Mouse (Mus musculus): Measurements from ENCODE around the gene Scgb1c1. TPM values are rescaled to one million over a fixed set of nuclear protein-coding genes. Genes with fewer than 3 reads are reported as not detected.

Scgb1c1 gene
- polyA plus RNA-seq, 2 experiments: not detected

DNA sequence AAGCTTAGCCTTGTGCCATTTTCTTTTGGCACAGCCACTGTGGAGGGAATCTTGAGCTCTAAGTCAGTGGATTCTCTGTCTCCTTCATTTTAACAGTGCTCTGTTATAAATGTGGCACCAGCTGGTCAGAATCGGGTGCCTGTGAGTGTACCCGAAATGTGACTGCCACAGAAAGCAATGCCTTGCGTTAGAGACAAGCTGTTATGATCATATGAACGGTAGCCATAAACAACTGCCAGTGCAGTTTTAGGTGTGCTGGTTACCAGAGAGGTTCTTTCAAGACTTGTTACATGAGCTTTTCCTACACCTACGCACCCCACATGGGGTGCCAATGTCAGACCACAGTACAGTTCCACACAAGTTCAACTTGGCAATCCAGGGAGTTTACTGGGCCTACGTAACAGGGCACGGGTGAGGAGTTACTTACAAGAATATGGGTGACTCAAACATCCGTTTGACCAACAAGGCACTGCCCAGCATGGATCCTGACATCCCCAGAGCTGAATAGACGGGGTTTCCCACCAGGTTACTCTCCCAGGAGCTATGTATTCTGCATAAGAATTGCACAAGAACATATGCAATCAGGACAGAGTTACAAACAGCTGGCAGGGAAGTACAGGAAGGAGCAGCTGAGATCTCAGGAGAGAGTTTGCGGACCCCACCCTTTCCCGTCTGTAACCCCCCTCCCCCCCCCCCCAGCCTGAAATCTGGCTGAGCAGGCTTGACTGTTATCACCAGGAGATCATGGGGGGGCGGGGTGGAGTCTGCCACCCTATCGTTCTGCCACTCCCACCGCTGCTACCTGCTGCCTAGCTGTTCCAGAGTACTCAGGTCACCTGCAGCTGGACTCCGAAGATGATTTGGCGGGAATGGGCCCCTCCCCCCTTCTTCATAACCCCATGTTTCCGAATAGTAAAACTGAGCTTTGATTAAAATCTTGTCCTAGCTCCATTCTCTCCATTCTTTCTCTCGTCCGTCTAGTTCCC is 4.3 kb upstream of the Scgb1c1 start:
- TF ChIP-seq POLR2A (IDR thresholded peaks at IDR 0.05; ENCODE audit: borderline replicate concordance, extremely low read depth, insufficient read depth, insufficient read length): no peak
- H3K4me1 ChIP-seq (ENCODE audit: control insufficient read depth, insufficient read depth, low read length): no peaks in the 10 kb centered on the region
- no peak for DNase-seq (ENCODE audit: low spot score)
- H3K9ac ChIP-seq (ENCODE audit: low read depth, low read length, severe bottlenecking): no peak overlapping the region
- no peak overlapping the region for H3K27ac ChIP-seq (replicated peaks; ENCODE audit: low read depth, low read length)
- ATAC-seq (ENCODE audit: low FRiP score, low read depth): no peak
- no peak overlapping the region for H3K4me2 ChIP-seq (replicated peaks; ENCODE audit: low read depth, low read length, severe bottlenecking)
- 31% methylated on average over 19 of the region's 19 CpGs for WGBS
- H3K27me3 ChIP-seq (ENCODE audit: control insufficient read depth, insufficient read depth, low read length): peaks cover 7% of the 10 kb centered on the region; the same call in 1 of the 2 replicates
- H3K4me3 ChIP-seq (replicated peaks; ENCODE audit: low read length): no peak overlapping the region
- H3K9me3 ChIP-seq (ENCODE audit: control insufficient read depth, low read length): no peaks in the 10 kb centered on the region
- H3K36me3 ChIP-seq (ENCODE audit: control insufficient read depth, insufficient read depth, low read length): no peaks in the 10 kb centered on the region

DNA sequence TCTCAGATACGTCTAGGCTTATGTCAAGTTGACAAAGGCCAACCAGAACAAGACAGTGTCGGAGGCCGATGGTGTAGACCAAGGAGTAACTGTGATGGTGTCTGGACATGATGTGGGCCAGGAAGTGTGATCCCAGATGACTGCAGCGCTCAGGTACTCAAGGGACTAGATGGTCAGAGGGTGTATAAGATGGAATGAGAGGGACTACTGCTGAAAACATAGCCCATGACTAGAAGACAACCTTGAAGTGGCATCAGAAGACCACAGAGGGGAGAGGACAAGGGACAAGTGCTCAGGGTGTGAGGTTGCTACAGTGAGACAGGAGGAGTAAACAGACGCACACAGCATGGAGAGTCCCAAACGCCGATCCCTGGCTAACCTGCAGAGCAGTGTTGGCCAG is 1.5 kb upstream of the Scgb1c1 start:
- DNase-seq (ENCODE audit: low spot score) (no peak), ATAC-seq (ENCODE audit: low FRiP score, low read depth) (no peak)
- H3K9me3 ChIP-seq (ENCODE audit: control insufficient read depth, low read length): no peaks in the 10 kb centered on the region
- 77% methylated on average over 7 of the region's 7 CpGs for WGBS
- H3K27me3 ChIP-seq (ENCODE audit: control insufficient read depth, insufficient read depth, low read length): peaks cover 7% of the 10 kb centered on the region; the same call in 1 of the 2 replicates
- H3K4me1 ChIP-seq (ENCODE audit: control insufficient read depth, insufficient read depth, low read length): no peaks in the 10 kb centered on the region
- no peaks in the 10 kb centered on the region for H3K36me3 ChIP-seq (ENCODE audit: control insufficient read depth, insufficient read depth, low read length)
- TF ChIP-seq POLR2A (IDR thresholded peaks at IDR 0.05; ENCODE audit: borderline replicate concordance, extremely low read depth, insufficient read depth, insufficient read length): no peak
- no peak overlapping the region for H3K4me3 ChIP-seq (replicated peaks; ENCODE audit: low read length)
- no peak overlapping the region for H3K27ac ChIP-seq (replicated peaks; ENCODE audit: low read depth, low read length)
- no peak overlapping the region for H3K9ac ChIP-seq (ENCODE audit: low read depth, low read length, severe bottlenecking)
- H3K4me2 ChIP-seq (replicated peaks; ENCODE audit: low read depth, low read length, severe bottlenecking): no peak overlapping the region

DNA sequence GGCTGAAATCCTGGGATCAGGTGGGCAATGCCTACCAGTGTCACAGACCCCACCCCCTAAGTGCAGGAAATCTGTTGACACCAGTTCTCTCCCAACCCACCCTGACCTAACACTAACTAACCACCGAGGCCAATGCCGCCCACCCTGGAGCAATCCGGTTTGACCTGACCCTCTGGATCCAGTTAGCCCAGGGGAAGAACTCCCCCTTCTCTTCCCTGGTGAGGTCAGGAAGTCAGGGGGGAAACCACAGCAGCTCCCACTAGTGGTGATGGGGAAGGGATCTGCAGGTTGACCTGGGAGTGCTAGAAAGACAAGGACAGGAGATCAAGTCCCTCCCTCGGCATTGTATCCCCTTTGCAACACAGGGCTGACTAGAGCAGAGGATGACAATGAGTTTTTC is 336 bp downstream of the Scgb1c1 start:
- WGBS: 59% methylated on average over 4 of the region's 4 CpGs
- Histone ChIP-seq H3K4me3 (replicated peaks; ENCODE audit: low read length) (no peak overlapping the region), H3K27ac (replicated peaks; ENCODE audit: low read depth, low read length) (no peak overlapping the region), H3K9ac (ENCODE audit: low read depth, low read length, severe bottlenecking) (no peak overlapping the region), H3K27me3 (ENCODE audit: control insufficient read depth, insufficient read depth, low read length) (peaks cover 7% of the 10 kb centered on the region; the same call in 1 of the 2 replicates), H3K4me1 (ENCODE audit: control insufficient read depth, insufficient read depth, low read length) (no peaks in the 10 kb centered on the region), H3K9me3 (ENCODE audit: control insufficient read depth, low read length) (no peaks in the 10 kb centered on the region), H3K4me2 (replicated peaks; ENCODE audit: low read depth, low read length, severe bottlenecking) (no peak overlapping the region), H3K36me3 (ENCODE audit: control insufficient read depth, insufficient read depth, low read length) (0 out of 2 replicates have a peak, but pooled peaks cover 4% of the 10 kb centered on the region)
- no peak for TF ChIP-seq POLR2A (IDR thresholded peaks at IDR 0.05; ENCODE audit: borderline replicate concordance, extremely low read depth, insufficient read depth, insufficient read length)
- DNase-seq (ENCODE audit: low spot score) (no peak), ATAC-seq (ENCODE audit: low FRiP score, low read depth) (no peak)

DNA sequence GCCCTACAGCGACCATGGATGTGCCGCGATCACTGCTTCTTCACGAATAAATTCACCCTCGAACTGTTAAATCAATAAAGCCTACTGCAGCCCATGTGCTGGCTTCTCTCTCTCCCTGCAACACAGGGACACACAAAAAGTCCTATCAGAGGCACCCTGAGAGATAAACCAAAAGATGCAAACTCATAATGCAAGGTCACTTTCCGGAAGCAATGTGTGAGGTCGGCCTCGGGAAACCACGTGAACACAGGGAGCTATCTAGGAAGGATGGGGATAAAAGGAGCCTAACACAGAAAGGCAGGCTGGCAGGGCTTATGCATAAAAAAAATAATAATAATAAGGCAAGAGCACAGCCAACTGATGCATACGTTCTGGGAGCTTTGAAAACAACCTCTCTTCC is 1.3 kb downstream of the Scgb1c1 start:
- Histone ChIP-seq H3K4me3 (replicated peaks; ENCODE audit: low read length) (no peak overlapping the region), H3K27ac (replicated peaks; ENCODE audit: low read depth, low read length) (no peak overlapping the region), H3K4me2 (replicated peaks; ENCODE audit: low read depth, low read length, severe bottlenecking) (no peak overlapping the region), H3K9me3 (ENCODE audit: control insufficient read depth, low read length) (no peaks in the 10 kb centered on the region), H3K9ac (ENCODE audit: low read depth, low read length, severe bottlenecking) (no peak overlapping the region), H3K36me3 (ENCODE audit: control insufficient read depth, insufficient read depth, low read length) (peaks cover 11% of the 10 kb centered on the region), H3K4me1 (ENCODE audit: control insufficient read depth, insufficient read depth, low read length) (no peaks in the 10 kb centered on the region), H3K27me3 (ENCODE audit: control insufficient read depth, insufficient read depth, low read length) (0 out of 2 replicates have a peak, but pooled peaks cover 2% of the 10 kb centered on the region)
- DNase-seq (ENCODE audit: low spot score) (no peak), ATAC-seq (ENCODE audit: low FRiP score, low read depth) (no peak)
- WGBS: 81% methylated on average over 10 of the region's 10 CpGs
- no peak for TF ChIP-seq POLR2A (IDR thresholded peaks at IDR 0.05; ENCODE audit: borderline replicate concordance, extremely low read depth, insufficient read depth, insufficient read length)

GRCm38 (mm10) chr7:140847755-140848580 is 2.6 kb downstream of the Scgb1c1 start, which contains the start of gene Odf3:
Gene Odf3 (plus strand): TSS chr7:140847805.
- WGBS: 68% methylated on average over 11 of the region's 11 CpGs
- Histone ChIP-seq H3K36me3 (ENCODE audit: control insufficient read depth, insufficient read depth, low read length) (peaks cover 24% of the 10 kb centered on the region), H3K4me3 (replicated peaks; ENCODE audit: low read length) (no peak within 1 kb of the TSS), H3K27ac (replicated peaks; ENCODE audit: low read depth, low read length) (no peak within 1 kb of the TSS), H3K27me3 (ENCODE audit: control insufficient read depth, insufficient read depth, low read length) (no peaks in the 10 kb centered on the region), H3K4me2 (replicated peaks; ENCODE audit: low read depth, low read length, severe bottlenecking) (no peak within 1 kb of the TSS), H3K9me3 (ENCODE audit: control insufficient read depth, low read length) (no peaks in the 10 kb centered on the region), H3K4me1 (ENCODE audit: control insufficient read depth, insufficient read depth, low read length) (no peaks in the 10 kb centered on the region), H3K9ac (ENCODE audit: low read depth, low read length, severe bottlenecking) (no peak within 1 kb of the TSS)
- DNase-seq (ENCODE audit: low spot score) (peak; percentile 45), ATAC-seq (ENCODE audit: low FRiP score, low read depth) (no peak)
- TF ChIP-seq POLR2A (IDR thresholded peaks at IDR 0.05; ENCODE audit: borderline replicate concordance, extremely low read depth, insufficient read depth, insufficient read length): no peak
